Mouse (Mus musculus) T-helper 1 cell (primary cell): Measurements from ENCODE around the gene Cd82.

Experiments
- in situ Hi-C: fragments of 300-600 bp; cut with MboI, MseI; formaldehyde crosslinking; loops from one replicate; pipeline ENCODE4 v1.15.1; 2025; ENCODE audit warnings: high pct_unique_total_duplicates

Gene Cd82

GRCm38 (mm10) chr2:93447500-93448249 is 15.3 kb downstream of the Cd82 start:
- in situ Hi-C loops = no loop called here

DNA sequence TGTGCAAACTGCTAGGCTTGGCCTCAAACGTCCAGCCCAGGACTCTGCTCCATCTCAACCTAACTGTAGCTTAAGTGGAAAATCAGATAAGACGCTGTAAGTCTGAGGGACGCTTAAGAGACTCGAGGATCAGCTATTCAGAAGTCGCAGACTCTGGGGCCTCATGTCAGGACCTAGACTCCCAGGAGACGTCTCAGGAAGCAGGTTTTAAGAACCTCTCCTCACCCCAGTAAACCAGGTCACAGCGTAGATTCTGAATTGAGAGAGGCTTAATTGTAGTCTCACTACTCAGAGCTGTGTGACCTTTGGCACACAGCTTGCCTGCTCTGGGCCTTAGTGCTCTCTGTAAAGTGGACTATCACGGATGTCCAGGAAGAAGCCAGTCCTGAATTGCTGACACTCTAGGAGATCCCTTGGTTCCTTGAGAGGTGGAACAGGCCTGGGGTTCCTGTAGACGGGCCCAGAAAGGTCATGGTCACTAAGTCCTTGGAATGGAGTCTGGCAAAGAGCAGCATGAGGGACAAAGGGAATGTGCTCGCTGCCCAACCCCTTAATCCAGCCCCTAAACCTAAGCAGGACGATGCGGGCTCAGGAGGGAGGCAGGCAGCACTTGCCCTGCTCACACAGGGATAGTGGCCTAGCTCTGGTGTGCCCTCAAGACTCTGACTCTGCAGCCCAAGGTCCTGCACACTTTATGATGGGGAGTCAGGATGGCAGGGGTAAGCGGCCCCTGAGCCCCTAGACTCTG is 16.2 kb downstream of the Cd82 start:
- in situ Hi-C loops = no loop called here

DNA sequence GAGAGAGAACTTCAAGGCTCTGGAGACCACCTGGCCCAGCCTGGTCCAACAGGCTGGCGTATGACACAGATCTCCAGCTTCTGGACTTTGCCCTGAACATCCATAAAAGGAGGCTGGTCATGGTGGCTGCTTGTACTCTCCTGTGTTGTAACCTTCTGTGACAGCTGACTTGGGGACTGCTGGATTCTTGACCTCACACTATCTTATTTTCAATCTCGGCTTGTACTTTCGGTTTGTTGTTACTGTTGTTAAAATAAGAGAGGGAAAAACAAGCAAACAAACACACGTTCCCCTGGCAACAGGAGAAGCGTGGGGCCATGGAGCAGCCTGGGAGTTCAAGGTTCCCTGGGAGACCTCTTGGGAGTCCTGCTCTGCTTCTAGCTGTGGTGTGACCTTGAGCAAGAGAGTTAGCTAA is 17.7 kb downstream of the Cd82 start:
- in situ Hi-C loops = no loop called here

DNA sequence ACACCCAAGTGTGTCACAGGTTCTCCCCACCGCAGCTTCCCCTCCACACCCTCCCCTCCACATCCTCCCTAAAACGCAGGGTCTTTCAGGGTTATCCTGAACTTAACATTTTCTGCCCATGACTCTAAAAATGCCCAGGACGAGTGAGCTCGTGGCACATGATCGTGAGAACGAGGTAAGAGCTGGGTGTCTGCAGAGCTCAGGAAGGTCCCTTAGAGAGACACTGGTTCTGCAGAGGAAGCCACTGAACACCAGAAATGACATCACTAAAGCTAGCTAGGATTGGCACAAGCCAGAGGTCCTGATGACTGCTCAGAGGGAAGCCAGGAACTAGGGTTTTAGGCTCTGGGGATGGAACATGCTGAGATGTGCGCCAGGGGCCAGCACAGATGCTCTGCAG is 18.7 kb downstream of the Cd82 start:
- in situ Hi-C loops = no loop called here

GRCm38 (mm10) chr2:93443106-93443505 is 19.8 kb downstream of the Cd82 start:
- in situ Hi-C loops = no loop called here

- in situ Hi-C loops = no loop called here
Measured at GRCm38 (mm10) chr2:93439812-93440559, 23.0 kb downstream of the Cd82 start.

GRCm38 (mm10) chr2:93439352-93439771 is 23.6 kb downstream of the Cd82 start:
- in situ Hi-C loops = no loop called here

DNA sequence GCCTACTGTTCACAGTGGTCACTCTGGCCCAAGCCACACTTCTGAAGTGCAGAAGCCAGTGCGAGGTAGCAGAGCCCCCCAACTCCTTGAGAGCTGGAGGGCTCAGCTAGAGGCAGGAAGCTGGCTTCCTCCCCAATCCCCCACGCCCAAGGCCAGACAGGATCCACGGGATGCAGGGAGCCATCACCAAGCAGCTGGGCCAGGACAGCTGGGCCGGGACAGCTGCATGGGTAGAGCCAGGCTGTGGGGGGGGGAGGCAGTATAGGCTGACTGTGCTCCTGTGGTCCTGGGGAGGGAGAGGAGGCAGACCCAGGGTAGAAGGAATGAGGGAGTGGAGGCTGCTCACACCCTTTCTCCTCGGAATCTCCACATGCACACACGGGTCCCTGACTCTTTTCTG is 24.6 kb downstream of the Cd82 start:
- in situ Hi-C loops = no loop called here

DNA sequence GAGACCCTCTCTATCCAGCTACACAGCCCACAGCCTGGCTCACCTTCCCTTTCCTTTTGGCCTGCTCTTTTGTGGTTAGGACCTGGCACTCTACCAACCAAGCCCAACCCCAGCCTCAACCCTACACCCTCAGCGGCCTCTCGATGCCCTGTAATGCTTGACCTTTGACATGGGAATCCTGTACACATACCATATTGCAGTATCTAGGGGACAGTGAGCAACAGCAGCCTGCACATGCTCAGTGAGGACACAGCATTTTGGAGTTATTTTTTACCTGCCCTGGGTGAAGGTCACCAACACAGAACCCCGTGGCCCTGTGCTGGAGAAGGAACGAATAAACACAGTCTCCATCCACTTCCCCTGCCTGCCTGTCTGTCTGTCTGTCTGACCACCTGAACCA is 27.4 kb downstream of the Cd82 start:
- in situ Hi-C loops = no loop called here

DNA sequence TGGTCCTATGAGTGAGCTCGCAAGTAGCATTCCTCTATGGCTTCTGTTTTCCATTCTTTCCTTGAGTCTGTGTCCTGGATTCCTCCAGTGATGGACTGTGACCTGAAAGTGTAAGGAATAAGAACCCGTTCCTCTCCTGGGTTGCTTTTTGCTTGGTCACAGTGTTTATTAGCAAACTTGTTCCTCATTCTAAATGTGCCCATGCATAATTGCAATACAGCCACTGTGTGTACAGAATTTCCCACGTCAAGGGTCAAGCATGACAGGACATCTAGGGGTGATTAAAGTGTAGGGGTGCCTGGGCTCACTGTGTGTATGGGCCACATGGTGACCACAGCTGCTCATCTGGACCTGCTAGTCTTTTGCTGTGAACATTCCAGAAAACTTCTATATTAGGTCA is 28.0 kb downstream of the Cd82 start:
- in situ Hi-C loops = no loop called here

GRCm38 (mm10) chr2:93433543-93433942 is 29.4 kb downstream of the Cd82 start:
- in situ Hi-C loops = no loop called here

DNA sequence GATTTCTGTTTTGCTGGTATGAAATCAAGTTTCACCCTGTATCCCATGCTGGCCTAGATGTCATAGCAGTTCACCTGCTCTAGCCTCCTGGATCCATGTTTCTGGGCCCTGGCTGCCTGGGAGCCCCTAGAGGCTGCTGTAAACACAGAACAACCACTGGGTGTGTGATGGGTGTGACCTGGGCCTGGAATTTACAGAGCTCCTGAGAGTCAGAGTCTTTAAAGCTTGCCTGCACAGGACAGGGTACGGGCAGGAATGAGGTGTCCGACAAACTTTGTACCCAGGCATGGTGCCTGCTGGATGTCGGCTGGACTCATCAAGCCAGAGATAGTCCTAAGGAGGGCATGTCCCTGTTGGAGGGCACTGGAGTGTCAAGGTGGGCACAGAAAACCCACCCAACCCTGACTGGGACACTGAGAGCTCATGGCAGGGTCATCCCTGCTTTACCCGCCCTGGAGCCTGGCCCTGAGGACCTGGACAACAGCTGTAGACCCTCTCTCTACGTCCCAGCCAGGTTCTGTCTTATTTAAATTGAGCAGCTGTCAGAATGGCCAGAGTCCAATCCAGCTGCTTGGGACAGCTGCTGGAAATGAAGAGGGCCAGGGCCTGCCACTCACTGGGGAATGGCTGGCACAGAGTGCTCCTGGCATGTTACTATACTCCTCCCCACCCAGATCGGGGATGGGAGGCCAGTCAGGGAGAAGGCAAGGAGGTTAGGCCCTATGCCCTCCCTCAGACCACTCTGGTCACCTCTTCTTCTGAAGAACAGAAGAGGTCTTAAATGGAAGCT is 30.1 kb downstream of the Cd82 start:
- in situ Hi-C loops = no loop called here

- in situ Hi-C loops = no loop called here
Measured at GRCm38 (mm10) chr2:93431575-93432325, 31.2 kb downstream of the Cd82 start.

- in situ Hi-C loops = no loop called here
Measured at GRCm38 (mm10) chr2:93430993-93431392, 31.9 kb downstream of the Cd82 start.

DNA sequence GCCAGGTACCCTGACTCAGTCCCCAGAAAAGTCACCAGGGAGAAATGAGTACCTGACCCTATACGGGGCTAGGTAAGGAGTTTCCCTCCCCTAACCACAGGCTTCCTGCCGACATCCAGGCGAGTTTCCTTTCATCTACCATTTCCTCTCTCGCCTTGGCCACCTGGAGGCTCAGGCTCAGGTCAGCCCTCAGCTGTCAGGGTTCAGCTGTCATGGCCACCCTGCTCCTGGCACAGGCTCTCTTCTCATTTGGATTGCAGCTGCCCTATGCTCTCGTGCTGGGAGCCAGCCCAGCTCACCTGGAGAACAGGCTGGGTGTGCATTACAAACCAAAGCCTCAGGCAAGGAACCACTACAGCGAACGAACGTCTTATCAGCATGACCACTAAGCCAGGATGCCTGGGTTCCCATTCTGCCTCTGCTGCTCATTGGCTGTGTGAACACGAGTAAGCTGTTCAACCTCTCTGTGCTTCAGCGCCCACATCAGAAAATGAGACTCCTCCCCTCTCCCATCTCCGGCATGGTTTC is 34.9 kb downstream of the Cd82 start:
- in situ Hi-C loops = loop anchor here (10.0 kb wide), 2 partner anchors 547 to 987 kb away; no protein-coding TSS in a partner anchor

DNA sequence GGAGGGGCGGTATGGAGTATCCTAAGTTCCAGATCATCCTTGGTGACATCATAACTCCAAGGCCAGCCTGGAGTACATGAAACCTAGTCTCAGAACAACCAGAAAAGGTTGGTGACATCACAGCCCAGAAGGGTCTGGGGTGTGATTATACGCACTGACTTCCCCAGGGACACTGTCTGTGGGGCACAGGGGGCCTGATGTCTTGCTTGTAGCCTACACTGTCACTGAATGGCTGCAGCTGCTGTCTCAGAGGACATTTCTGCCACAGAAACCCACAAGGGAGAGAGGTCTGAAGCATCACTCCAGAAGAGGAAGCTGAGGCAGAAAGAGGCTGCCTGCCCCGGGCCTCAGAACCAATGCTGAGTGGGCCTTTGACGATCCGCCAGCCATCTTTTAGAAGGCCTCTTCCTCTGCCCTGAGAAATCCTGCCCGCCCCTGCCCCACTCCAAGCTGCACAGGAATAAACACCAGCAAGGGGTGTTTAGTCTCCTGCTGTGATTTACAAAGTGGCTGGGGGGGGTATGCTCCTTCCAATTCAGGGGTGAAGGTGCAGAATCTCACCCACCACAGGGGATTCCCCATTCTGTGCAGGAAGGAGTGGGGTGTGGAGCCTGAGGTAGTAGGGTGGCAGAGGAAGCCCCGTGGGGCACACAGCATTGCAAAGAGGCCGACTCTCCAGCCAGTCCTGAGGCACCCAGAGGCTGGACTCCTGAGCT is 35.8 kb downstream of the Cd82 start:
- in situ Hi-C loops = loop anchor here (10.0 kb wide), 2 partner anchors 548 to 988 kb away; no protein-coding TSS in a partner anchor

DNA sequence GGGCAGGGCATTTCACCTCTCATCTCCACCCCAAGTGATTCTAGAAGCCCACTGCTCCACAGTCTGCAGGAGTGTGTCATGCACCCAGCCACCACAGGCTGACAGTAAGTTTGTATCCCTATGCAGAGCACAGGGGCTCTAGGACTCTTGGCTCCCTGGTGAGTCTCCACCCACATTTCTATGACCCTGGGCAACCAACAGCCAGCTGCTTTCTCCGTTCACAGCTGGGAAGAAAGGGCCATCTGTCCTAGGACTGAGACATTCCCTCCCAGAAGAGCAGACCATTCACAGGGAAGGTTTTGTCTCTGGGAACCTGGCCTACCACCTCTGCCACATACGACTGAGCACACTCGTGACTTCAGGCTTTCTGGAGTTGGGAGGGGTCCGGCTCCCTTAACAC is 37.1 kb downstream of the Cd82 start:
- in situ Hi-C loops = loop anchor here (10.0 kb wide), 2 partner anchors 549 to 989 kb away; no protein-coding TSS in a partner anchor

DNA sequence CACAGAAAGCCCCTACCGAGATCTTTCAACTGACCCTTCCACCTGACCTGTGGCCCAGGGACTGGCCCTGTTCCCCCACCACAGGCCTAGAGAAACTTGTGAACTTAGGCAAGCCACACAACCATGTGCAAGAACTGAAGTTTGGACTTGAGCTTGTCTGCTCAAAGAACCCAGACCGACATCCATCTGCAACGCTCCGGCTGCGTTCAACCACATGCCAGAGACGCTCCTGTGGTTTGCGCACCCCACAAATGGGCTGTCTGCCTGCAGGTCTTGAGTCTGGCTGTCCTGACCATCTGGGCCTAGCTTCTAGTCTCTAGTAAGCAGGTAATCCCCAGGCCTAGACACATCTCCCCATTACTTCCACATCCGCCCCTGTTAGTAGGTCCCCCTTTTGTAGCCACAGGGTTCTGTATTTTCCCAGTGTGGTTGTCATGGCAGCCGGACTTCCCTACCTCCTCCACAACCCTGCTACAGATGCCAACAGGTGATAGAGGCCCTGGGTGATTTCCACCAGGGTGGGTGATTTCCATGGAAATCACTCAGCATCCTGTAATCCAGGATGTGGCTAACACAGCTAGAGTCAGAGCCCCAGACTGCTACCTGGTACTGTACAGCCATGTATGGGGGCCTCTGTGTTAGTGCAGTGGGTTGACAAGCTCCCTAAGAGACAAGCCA is 38.5 kb downstream of the Cd82 start:
- in situ Hi-C loops = loop anchor here (5.0 to 10.0 kb wide), 3 partner anchors 43 to 990 kb away; no protein-coding TSS in a partner anchor

DNA sequence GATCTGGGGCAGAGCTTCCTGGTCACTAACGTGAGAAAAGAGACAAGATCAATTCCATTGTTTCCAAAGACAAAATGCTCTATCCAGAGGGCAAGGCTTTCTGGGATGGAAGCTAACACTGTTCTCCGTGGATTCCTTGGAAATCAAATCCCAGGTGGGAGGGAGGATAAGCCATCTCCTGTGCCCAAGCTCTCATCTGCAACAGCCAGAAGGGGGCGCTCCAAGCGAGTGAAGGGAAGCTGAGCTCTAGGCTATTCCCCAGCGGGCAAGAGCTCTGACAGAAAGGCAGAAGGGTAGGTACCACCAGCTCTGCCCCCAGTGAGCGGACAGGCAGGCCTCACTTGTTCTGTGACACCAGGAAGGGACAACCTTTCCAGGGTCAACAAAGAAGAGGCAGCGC is 41.6 kb downstream of the Cd82 start:
- in situ Hi-C loops = loop anchor here (5.0 to 10.0 kb wide), 3 partner anchors 46 to 993 kb away; no protein-coding TSS in a partner anchor
